Mouse (Mus musculus): Measurements from ENCODE around the gene Syn2.

DNA sequence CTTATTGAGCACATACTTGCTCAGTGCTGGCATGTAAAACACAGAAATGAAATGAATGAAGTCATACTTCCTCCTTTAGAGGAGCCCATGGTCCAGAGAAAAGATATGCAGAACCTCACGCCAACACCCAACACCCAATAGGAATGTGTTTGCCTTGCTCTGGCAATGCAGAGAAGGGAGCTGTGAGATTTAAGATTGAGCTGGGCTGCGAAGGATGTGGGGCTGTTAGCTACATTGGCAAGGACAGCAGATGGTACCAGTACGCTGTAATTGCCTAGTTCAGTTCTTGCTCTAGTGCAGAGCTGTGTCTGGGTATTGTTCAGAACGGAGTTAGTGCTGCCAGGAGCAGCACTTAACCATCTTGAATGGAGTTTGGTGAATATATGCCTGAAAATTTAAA, 12.5 kb upstream of the Syn2 start:
- TF ChIP-seq CTCF (IDR thresholded peaks at IDR 0.05; ENCODE audit: low read depth, low read length) (no peak), POLR2A (IDR thresholded peaks at IDR 0.05; ENCODE audit: extremely low read depth, insufficient read depth, low read length) (no peak)
